Mouse (Mus musculus): Measurements from ENCODE around the gene Dnal4.

Dnal4 gene

DNA sequence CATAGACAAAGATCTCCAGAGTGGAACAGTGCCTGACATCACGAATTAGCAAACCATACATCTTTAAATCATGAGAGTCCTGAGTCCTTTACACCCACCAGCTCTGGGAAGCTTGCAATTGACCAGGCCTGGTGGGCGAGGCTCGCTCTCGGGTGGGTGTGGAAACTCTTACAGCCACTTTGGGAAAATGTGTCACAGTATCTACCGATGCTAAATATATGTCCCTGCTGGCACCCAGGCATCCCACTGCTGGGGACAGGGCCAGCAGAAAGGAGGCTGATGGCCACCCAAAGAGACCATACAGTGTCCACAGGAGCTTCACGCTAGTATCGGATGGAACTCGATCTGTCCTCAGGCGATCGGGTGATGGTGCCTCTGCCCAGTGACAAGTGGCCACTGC lies 20.9 kb upstream of the Dnal4 start:
- no peak for DNase-seq

- no peak for DNase-seq
Measured at GRCm38 (mm10) chr15:79797680-79798079, 20.0 kb upstream of the Dnal4 start.

DNA sequence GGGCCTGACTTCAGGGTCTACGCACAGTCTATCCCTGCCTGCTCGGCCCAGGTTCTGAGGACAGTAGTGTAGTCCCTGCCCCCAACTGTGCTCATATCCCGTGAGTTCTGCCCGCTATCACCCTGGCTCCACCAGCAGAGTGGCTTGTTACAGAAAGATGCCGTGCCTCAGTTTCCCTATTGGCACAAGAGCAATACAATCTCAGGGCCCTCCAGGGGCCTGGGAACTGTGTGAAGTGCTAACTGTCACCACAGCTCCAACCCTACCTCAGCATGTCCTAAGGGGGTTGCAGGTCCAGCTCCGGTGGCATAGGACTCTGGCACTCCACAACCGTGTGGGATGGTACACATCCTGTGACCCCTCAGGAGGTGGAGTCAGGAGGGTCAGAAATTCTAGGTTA lies 19.4 kb upstream of the Dnal4 start:
- DNase-seq: no peak

GRCm38 (mm10) chr15:79796256-79796655 lies 18.6 kb upstream of the Dnal4 start:
- no peak for DNase-seq

GRCm38 (mm10) chr15:79794173-79794572 lies 16.5 kb upstream of the Dnal4 start:
- DNase-seq: no peak

DNA sequence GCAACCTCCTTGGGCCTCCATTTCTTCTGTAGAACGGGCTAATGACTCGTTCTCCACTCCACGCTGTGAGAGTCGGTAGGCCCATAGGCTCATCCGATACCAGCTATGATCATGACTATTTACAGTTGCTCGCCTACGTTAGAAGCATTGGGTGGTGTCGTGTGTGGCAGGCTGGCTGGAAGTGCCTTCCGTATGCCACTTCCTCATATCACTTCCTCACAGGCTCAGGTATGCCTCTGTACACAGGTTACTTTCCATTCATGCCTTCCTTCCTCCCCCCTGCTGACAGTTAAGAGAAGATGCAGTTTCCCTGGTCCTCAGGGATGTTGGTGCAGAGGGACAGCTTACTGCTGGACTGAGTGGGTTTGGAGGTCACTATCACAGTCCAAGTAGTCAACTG lies 15.4 kb upstream of the Dnal4 start:
- no peak for DNase-seq

DNA sequence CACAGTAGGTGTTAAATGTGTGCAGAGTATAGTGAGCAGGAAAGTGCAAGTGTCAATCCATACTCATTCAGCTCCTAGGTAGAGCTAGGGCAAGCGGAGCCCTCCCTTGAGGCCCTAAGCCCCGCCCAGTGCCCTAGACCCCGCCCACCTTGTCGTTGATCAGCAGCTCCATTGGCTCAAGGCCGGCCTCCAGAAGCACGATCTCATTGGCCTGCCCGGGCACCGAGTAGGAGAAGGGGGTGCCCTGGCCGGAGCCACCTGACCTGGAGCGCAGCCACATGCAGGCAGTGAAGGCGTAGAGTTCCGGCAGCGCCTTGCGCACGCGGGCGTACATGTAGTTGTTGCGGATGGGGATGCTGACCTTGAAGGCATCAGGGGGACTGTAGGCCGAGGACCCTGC lies 14.8 kb upstream of the Dnal4 start:
- peak; percentile 80 for DNase-seq

DNA sequence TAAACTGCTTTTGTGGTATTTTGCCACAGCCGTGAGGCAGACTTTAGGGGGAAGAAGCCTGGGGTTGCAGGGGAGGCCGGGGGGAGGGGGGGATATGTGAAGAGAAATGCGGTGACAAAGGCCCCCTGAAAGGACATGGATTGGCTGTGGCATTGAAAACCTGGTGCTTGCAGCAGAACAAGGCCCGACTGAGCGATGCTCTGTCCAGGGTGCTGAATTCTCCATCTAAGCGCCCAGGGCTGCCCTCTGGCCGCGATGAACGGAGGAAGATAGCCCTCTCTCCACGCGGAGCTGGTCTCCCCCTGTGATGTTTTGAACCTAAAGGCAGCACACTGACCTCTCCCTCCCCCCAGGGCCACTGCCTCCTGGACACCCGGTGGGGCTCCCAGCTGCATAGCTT lies 13.9 kb upstream of the Dnal4 start:
- peak; percentile 81 for DNase-seq

- DNase-seq: no peak
Measured at GRCm38 (mm10) chr15:79790905-79791304, 13.3 kb upstream of the Dnal4 start.

GRCm38 (mm10) chr15:79790111-79790510 lies 12.5 kb upstream of the Dnal4 start:
- no peak for DNase-seq

DNA sequence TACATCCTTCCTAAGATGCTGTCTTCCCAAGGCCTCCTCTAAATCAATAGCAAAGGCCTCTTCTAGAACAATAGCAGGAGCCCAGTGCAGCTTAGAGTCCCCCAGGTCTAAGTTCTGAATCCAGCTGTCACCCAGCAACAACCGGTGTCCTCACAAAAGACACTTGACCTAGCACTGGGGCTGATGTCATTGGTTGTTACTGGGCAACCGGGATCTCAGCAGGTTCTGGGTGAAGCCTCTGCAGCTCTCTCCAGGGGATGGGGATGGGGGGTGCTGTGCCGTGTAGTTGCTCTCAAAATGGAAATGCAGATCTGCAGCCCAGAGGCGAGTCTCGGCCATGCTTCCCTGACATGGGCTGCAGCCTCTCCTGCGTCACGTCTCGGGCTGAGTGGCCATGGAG lies 10.2 kb upstream of the Dnal4 start:
- peak; percentile 53 for DNase-seq

GRCm38 (mm10) chr15:79785056-79785455 lies 7.4 kb upstream of the Dnal4 start:
- DNase-seq: no peak

DNA sequence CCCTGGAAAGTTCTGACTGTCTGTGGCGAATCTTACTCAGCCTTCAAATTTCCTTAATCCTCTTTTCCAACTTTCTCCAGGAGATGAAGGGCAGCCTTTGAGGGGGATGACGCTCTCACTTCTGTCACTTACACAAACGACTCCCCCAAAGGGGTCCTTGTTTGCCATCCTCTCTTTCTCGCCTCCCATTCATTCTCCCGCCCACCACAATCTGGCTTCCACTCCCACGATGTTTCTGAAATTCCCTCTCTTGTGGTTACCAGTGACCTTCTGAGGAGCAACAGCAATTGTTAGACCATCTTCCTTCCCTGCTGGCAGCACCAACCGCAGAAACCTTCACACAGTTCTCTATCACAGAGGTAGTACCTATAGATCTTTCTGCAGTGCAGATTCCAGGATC lies 2.0 kb downstream of the Dnal4 start:
- DNase-seq: no peak

GRCm38 (mm10) chr15:79774117-79775027 lies 3.3 kb downstream of the Dnal4 start:
- DNase-seq: peak; percentile 99

- no peak for DNase-seq
Measured at GRCm38 (mm10) chr15:79770629-79771240, 6.9 kb downstream of the Dnal4 start.

GRCm38 (mm10) chr15:79768302-79768701 lies 9.3 kb downstream of the Dnal4 start:
- DNase-seq: no peak

DNA sequence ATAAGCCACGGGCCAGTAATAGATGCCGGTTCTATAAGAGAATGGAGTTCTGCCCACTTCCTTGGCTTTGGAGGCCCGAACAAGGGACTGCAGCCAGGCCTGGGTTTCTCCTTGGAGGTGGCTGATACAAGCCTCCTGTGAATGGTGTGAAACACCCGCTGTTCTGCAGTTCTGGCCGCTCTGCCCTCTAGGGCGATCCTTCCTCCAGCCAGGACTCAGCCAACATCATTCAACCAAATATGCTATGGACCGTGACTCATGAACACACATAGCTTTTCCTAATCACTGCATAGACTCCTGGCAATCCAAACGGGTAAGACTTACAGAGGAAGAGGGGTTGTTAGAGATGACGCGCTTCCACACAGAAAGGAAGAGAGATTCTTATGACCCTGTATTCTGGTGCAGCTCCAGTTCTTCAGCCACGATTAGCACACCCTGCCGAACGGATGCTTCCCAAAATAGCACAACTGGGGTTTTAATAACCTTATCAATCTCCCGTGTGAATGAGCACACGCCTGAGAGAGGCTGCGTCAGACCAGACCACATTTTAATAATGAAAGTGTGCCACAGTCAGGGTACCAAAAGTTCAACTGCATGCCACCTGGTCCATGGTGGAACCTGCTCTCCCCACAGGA lies 10.2 kb downstream of the Dnal4 start:
- no peak for DNase-seq

DNA sequence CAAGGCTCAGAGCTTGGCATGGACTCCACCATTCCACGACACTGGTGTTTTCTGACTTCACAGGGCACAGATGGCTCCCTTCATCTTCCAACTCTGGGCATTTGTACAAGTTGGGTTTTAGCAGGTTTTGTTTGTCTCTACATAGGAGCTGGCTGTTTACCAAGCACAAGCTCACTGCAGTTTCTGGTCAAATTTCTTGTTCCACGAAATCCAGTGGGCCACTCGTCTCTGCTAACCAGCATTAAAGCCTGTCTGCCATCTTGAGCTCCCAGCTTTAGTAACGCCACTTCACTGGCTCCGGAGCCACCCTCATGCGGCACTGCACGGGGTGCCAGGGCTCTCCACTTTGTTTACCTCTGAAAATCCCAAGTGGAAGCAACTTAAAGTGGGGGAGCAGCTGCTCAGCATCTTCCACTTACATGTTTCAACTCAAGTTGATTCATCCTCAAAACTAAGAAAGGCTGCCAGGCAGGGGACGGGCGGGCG lies 11.0 kb downstream of the Dnal4 start:
- DNase-seq: no peak

DNA sequence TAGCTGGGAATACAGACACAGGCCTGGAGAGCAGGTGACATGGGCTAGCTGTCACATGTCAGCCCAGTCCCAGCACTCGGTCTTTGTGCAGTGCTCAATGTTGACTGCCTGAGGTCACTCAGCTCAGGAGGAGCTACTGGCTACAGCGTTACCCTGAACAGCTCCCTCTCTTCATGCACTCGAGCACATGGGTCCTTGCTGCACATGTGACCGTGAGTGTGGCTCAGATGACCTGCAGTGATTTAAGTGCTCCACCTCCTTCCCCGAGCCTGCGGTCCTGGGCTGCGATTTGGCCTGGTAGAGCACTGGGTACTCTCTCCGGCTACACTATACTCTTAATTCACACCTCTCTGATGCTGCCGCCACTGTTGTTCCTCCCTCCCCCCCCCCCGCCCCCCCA lies 11.5 kb downstream of the Dnal4 start:
- no peak for DNase-seq

- DNase-seq: no peak
Measured at GRCm38 (mm10) chr15:79765361-79765760, 12.3 kb downstream of the Dnal4 start.

DNA sequence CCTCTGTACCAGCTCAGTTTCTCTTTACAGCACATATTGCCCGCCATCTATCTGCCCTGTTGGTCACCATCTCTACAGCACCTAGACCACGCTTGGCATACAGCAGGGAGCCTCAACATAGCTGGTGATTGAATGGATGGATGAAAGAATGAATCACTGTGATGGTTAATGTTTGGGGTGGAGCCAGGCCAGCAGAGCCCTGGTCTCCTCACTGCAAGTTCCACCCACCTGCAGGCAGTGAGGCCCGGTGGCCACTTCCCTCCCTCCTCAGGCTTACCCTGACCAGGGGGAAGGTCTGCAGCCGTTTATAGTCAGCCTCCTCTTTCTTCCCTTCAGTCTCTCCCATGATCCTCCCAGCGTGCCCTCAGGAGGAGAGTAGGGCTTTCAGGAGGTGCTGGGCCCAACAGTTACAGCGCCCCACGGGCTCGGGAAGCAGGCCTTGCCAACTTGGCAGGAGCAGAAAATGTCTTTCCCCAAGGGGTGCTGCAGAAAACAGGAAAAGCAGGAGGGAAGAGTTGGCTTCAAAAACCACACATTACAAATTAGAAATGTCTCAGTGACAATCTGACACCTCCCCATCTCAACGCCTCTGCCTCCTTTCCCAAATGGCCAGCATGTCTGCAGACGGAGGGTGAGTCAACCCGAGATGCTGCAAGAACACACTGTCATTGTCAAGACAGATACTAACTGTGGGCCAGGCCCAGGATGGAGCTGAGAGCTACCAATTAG lies 12.9 kb downstream of the Dnal4 start:
- no peak for DNase-seq

GRCm38 (mm10) chr15:79763601-79764246 lies 13.9 kb downstream of the Dnal4 start:
- DNase-seq: no peak

DNA sequence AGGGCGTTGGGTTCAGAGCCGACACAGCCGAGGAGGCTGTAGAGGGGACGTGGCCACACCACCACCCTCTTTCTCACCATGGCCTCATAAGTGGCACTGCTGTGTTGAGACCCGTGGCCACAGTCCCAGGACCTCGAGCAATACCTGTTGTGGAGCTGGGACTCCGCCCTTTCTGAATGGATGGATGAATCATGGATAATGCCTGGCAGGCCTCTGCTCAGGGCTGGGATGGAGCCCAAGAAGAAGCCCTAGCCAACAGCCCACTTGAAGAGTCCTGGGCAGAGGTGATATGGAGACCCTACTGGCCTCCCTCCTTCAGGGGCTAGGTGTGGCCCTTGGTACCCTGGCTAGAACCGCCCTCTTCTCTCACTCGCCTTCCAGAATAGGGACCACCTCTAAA lies 14.6 kb downstream of the Dnal4 start:
- DNase-seq: no peak
